Mouse (Mus musculus): Measurements from ENCODE around the gene Prrc2b.
A peak's percentile ranks its signal among the peaks of the same experiment; 100 is the strongest.

Gene Prrc2b

DNA sequence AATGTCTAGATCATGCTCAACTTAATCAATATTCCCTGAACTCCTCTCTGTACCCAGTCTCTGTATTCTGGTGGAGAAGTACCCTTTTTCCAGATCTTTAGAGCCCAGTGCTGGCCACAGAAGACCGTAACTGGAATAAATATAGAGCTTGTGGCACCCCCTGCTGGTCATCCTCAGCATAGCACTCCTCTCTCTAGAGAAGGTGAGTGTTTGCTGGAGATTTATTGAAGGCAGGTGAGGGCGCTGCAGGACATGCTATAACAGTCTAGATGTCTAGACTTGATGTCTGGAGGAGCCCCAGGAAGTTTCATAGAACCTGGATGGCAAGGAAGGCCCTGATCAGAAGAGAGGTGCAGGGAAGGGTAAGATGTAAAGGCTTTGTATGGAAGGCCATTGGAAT, 16.8 kb upstream of the Prrc2b start:
- peak; percentile 84 for DNase-seq (ENCODE audit: low read depth, low spot score)

DNA sequence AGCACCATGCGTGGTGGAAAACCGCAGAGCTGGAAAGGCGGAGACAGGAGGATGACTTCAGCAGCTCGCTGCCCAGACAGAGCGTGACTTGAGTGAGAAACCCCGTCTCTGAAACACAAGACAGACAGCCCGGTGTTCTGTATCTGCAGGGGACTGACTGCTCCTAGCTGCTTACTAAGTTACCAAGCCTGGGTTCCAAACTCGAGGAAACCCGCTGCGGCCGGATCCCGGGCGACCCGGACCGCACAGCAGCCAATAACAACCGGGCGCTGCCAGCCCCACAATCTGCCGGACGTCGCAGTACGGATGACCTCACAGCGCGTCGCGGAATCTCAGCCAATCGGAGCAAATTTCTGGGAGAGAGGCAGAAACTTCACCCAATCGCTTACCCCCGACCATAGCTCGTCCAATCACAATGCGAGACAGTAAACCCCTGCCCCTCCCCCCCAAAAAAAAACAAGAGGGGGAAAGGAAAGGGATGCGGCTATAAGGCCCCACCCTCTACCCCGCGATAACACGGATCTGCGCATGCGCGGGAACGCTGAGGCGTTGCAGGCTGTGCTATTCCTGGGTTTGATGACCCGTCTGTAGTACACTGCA, 13.1 kb upstream of the Prrc2b start:
- peak; percentile 99 for DNase-seq (ENCODE audit: low read depth, low spot score)

DNA sequence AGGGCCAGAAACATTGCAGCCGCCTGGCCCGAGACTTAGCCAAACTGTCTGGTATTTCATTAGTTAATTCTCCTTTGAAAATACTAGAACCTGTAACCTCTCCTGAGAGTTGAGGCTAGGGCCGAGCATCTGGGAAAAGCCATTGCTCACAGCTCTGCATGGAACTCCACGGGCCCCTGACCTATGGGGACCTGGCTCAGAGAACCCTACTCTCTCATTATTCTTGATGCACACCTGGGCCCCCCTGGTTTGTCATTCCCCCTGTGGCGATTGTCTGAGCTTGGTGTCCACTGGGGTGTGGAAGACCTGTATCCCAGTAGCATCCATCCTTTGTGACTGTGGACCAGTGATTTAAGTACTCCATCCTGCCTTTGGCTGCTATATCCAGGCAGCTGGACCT, 11.5 kb upstream of the Prrc2b start:
- DNase-seq (ENCODE audit: low read depth, low spot score), result no peak

DNA sequence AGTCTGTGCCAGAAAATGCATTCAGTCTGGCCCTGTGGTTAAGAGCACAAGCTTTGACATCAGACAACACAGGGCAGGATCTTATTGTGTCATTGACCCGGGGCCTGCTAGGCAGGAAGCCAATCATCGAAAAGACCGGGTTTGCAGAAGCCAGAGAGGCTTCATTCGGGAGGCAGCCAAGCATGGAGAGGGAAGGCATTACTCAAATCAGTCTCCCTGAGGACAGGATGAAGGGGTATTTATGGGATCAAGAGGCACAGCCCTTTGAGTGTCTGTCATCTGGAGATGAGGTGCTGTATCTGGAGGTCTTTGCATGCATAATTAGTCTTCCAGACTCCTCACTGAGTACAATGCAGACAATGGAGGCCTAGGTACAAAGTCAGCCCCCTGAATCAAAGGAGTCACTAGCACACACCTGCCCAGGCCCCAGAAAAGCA, 10.4 kb upstream of the Prrc2b start:
- no peak for DNase-seq (ENCODE audit: low read depth, low spot score)

DNA sequence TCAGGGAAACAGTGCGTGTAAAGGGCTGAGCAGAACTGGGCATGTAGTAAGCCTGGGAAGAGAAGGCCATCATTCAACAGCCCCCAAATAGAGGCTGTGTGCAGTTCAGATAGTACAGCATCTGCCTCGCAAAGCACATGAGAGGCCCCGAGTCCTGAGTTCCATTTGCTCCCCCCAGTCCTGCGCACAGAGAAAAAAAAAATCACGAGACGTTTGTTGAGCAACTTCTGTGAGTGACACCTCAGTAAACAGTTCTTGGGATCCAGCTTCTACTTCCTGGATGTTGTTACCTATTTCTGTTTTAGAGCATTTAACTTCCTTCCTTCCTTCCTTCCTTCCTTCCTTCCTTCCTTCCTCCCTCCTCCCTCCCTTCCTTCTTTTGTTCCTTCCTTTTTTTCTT, 9.3 kb upstream of the Prrc2b start:
- DNase-seq (ENCODE audit: low read depth, low spot score), result no peak

DNA sequence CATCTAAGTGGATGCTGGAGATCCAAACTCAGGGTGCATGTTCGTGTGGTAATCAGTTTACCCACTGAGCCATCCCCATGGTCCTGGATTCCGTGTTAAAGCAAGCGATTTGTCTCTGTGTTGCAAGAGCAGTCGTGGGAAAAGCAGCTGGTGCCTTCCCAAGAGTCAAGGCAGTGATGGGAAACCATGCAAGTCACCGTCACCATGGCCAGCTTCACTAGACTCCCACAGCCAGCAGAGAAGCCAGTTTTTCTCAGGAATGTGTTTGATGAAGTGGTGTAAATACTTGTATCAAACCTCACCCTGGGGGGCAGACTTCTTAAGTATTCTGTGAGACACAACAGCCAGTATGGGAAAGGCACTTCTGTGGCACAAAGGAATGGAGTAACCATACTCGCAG, 8.5 kb upstream of the Prrc2b start:
- no peak for DNase-seq (ENCODE audit: low read depth, low spot score)

DNA sequence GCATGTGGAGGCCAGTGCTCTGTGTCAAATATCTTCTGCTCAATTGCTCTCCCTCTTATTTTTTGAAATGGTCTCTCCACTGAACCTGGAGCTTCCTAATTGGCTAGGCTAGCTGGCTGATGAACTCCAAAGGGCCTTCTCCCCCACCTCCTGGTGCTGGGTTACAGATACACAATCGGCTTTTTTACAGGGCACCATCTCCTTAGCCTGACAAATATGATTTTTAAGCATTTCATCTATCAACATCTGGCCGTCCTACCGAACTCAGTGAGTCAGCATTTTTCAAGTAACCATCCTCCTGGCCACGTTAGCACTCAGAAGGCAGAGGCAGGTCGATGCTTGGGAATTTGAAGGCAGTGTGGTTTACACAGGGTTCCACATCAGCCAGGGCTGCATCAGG, 6.2 kb upstream of the Prrc2b start:
- no peak for DNase-seq (ENCODE audit: low read depth, low spot score)

DNA sequence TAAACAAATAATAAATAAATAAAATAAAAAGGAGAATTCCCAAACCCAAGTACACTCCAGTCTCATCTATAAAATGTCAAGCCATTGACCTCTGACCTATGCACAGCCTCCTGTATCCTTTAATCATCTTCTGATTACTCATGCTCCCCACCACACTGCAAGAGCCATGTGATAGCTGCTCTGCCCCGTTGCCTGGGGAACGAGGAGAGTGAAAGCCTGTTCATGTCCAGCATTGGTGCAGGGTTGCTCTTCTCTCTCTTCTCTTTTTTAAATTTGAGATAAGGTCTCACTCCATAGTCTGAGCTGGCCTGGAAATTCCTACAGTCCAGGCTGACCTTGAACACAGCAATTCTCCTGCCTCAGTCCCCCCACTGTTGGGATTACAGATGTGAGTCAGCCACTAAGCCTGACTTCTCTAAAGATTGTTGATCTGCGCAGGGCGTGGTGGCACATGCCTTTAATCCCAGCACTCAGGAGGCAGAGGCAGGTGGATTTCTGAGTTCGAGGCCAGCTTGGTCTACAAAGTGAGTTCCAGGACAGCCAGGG, 4.2 kb upstream of the Prrc2b start:
- DNase-seq (ENCODE audit: low read depth, low spot score), result no peak

DNA sequence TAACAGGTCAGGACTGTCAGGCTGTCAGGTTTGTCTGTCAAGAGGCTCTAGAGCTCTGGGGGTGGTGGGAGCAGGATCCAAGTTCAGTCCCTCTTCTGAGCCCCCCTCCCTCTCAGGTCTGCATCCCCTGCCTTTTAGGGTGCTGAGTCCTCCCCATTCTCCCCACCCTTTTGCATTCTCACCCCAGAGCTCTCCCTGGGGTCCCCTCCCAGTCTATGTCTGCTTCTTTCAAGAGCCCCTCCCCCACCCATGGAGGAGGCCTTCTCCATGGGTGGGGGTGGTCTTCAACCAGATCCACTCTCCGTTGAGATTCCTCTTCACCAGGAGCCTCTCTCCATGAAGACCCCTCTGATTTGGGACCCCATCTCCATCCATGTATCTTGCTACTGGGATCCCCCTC, 747 bp upstream of the Prrc2b start:
- DNase-seq (ENCODE audit: low read depth, low spot score), result no peak

DNA sequence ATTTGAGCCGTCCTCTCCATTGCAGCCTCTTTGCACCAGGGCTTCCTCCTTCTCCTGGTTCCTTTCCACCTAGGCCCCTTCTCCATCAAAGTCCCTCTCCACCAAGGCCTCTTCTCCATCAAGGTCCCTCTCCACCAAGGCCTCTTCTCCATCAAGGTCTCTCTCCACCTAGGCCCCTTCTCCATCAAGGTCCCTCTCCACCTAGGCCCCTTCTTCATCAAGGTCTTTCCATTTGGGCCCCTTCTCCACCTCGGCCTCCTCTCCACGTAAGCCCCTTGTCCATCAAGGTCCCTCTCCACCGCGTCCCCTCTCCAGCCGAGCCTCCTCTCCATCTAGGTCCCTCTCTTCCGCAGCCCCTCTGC, 339 bp upstream of the Prrc2b start:
- DNase-seq (ENCODE audit: low read depth, low spot score), result no peak

DNA sequence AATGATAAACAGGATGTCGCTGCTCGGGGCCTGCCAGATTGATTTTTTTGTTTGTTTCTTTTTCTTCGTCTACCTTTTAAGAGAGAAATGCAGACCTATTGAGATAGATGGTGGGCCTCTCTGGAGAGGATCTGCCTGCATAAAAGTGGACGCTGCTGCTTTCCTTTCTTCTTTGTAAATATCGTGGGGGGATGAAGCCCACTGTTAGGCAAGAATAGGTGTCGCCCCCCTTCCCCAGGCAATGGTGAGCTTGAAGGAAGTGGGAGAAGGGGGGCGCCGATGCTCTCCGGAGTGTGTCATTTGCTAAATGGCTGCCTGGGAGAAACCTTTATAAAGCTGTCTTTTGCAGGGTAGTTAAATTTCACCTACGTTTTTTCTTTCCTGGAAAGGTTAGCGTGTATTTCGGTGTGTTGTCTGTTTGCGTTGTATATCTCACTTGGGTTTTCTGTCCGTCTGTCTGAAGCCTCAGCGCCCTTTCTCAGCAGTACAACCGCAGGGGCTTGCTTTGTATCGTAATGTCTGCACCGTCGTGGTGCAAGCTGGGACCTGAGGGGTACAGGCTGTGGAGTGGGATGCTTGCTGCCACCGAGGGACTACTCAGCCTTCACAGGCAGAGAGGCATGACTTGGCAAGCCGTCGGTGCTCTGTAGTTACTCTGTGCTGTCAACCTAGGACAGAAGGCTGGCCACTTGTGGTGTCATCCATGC, 931 bp downstream of the Prrc2b start:
- DNase-seq (ENCODE audit: low read depth, low spot score), result no peak

DNA sequence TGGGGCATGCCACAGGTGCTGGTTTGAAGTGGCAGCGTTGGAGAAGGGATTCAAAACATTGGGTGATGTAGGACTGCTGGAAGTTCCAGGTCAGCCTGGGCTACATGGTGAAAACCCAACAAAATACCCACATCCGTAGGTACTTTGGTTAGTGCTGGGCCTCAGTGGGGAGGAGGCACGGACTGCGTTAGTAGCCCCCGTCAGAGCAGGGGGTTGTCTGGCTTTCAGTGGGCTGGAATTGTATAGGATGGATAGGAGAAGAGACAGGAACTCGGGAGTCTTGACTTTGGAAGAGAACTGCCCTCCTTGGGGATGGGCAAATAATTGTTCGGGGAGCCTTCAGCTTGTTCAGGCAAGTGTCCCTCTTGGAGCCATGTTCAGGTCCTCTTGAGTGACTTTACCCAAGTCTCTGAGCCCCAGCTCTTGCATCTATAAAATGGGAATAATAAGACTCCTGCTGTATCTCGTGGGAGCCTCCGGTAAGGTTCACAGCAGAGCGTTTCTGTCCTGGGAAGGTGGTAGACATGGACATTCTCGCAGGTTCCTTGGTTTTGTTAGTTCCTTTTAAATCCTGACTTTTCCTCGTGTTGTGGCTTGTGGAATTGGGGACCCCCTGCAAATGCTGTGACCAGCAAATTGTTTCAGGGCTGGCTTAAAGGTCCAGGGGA, 1.6 kb downstream of the Prrc2b start:
- no peak for DNase-seq (ENCODE audit: low read depth, low spot score)

DNA sequence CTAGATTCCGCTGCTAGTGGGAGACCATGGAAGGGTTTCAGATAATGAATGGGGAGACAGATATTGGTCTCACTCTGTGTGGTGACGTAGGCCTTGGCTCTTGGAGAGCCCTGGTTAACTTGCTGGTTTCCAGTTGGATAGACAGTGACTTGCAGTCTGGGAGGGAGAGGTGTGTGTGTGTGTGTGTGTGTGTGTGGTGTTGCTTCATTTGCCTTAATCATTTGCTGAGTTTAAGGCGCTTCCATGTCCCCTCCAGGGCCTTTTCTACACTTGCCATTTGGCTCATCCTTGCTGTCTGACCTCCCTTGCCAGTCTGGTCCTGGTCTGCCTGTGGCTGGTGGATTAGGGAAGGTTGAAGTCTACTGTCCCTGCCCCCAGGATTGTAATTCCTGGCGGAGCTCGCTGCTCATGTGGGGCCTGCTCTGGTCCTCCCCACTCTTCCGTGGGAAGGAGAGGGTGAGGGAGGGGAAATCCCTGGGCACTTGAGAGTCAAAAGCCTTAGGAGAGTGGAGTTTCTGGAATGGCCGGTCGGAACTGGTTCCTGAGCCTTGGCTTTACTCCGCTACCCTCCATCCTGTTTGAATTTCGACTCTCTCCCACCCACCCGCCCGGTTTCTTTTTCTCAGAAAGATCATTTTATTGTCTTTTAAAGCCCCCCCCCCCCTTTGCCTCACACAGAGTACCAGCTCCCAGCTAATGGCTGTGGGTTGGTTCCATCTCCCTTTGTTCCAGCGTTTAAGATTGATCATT, 2.3 kb downstream of the Prrc2b start:
- no peak for DNase-seq (ENCODE audit: low read depth, low spot score)

DNA sequence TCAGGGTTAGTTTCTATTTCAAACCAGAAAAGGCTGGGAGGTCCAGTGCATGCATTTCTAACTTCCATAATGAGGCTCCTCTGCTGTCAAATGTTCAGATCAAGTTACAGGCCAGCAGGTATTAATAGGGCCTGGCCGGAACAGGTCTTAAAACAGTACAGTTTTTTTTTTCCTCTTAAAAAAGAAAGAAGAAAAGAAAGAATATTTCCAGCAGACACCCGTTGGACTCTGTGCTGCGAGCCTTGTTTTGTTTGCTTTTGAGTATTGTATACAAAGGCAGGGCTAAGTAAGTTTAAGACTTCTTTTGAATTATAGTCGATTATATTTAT, 2.9 kb downstream of the Prrc2b start:
- no peak for DNase-seq (ENCODE audit: low read depth, low spot score)

DNA sequence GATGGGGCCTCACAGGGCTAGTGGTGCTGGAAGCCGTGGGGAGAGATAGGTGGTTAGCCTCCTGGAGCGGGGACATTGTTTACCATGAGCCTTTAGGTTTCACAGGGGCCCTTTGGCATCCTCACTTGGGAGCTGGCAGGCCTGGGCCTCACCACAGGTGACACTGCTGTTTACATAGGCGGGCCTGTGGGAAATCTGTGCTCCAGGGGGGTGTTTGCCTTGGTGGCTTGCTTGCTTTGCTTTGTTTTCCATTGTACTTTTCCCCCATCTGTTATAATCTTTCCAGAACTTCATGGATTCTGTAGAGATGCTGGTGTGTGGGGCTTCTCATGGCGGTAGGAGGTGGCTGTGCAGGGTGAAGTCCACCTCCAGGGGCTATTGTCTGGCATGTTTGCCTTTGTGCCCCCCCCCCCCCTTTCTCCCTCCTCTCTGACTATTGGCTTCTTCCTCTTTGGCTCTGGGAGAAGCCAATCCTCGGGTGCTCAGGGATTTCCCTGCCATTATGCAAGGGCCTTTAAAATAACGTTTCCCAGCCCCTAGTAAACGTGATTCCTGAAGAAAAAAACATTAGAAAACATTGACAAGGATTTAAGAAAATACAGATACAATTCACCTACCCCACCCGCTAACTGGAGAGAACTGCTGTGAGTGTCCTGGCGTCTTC, 3.6 kb downstream of the Prrc2b start:
- no peak for DNase-seq (ENCODE audit: low read depth, low spot score)

DNA sequence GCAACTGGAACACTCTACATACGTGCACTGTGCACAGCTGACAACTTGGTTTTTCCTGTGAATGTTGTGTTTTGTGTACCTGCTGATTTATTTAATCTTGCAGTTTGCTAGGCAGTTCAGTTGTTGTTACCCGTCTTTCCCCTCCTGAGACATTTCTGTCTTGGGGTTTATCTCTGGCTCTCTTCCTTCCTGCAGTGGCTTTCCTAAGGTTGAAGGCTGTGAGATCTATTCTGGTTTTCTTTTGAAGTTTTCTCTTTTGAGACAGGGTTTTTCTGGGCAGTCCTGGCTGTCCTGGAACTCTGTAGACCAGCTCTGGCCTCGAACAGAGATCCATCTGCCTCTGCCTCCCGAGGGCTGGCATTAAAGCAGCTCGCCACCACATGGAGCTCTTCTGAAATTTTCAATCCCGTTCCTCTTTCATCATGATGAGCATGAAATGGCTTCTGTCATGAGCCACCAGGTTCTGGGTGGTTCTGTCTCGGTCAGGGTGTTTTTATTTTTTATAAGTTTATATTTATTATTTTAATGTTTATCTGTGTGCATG, 4.2 kb downstream of the Prrc2b start:
- no peak for DNase-seq (ENCODE audit: low read depth, low spot score)

DNA sequence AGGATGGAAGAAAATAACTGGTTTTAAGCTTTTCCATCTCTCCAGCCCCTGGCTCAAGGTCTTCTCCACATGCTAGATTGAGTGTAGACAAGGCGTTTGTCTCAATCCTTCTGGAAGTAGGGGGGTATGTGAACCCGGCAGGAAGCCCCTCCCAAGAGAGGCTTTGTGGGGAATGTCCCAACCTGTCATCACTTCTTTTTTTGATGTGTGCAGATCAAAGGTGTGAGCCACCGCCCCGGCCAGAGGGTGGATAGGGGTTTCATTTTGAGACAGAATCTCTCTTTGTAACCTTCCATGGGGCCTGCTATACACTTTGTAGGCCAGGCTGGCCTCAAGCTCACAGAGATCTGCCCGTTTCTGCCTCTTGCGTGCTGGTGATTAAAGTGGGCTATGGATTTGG, 4.7 kb downstream of the Prrc2b start:
- no peak for DNase-seq (ENCODE audit: low read depth, low spot score)

DNA sequence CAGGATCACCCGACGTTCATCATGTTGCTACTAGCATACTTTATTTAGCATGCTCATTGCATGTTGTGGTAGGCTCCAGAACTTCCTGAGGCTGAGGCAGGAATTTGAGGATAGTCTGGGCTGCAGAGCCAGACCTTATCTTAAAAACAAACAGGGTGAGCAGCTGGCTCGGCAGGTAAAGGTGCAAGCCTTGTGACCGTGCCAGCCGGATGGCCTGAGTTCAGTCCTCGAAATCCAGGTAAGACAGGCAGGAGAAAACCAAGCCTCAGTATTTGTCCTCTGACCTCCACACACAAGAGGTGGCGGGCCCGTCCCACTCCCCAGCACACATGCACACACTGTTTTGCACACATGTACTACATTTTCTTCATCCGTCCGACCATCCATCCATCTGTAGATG, 5.8 kb downstream of the Prrc2b start:
- no peak for DNase-seq (ENCODE audit: low read depth, low spot score)

DNA sequence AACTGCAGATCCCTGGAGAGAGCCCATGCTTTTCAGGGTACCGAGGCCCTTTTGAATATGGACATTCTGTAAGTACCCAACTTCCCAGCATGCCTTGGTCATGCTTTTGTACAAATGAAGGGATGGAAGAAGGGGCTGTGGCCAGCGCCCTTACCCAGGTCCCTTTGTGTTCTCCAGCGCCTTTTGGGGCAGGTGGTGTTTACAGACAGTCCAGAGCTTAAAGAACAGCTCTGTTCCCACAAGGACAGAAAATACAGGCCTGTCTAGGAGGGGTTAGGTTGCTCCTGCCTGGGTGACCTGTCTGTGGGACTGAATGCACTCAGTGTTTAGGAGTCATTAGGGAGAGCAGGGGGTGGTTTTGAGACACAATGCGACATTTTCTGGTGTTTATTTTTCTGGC, 6.4 kb downstream of the Prrc2b start:
- no peak for DNase-seq (ENCODE audit: low read depth, low spot score)

DNA sequence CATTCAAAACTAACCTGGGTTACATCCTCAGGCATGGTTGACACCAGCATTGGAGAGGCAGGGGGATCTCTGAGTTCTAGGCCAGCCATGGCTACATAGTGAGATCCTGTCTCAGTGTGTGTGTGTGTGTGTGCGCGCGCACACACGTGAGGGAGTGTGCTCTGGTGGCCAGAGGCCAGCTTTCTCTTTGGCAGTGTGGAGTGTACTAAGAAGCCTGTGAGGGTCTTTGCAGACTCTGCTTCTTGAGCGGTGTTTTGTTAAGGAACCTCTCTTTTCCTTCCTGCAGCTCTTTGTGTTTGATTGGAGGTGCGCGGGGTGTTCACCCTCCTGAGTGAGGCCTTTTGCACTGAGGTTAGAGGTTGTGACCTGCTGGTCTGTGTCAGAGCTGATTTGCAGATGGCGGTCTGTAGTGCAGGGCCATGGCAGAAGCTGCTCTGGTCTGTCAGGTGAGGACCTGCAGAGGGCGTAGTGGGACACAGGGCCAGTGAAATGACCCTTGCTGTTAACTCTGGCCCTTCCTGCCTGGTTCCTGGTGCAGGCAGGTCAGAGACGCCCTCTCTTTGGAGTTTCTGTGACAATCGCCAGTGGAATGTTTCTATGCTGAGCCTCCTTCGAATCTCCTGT, 7.8 kb downstream of the Prrc2b start:
- no peak for DNase-seq (ENCODE audit: low read depth, low spot score)

DNA sequence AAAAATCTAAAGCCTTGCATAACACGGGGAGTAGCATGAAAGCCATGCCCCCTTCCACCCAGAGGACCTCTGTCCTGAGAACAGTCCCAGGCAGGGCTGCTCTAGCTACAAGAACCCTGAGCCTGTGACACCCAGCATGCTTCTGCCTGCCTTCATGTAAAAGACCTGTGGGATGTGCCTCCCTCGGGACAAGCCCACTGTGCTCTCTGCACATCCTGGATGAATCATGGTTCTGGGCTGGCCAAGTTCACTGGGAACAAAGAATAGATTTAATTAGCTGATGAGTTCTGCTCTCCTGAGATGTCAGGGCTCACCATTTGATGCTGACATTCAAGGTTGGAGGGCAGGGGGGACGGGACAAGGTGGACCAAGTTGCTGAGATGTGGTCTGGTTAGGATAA, 9.6 kb downstream of the Prrc2b start:
- no peak for DNase-seq (ENCODE audit: low read depth, low spot score)

All from c-Kit-negative CD71-positive TER-119-positive erythroid progenitor cells, embryonic 14.5 days (primary cell).